Mouse (Mus musculus): ENCODE results near the gene Sphk1.
A peak's percentile ranks its signal among the peaks of the same experiment; 100 is the strongest.
"Not testable (repeated sequence)": the region's sequence is repeated elsewhere in the genome, so short reads cannot be mapped to it uniquely, and the experiment has no call there.

The Sphk1 gene

DNA sequence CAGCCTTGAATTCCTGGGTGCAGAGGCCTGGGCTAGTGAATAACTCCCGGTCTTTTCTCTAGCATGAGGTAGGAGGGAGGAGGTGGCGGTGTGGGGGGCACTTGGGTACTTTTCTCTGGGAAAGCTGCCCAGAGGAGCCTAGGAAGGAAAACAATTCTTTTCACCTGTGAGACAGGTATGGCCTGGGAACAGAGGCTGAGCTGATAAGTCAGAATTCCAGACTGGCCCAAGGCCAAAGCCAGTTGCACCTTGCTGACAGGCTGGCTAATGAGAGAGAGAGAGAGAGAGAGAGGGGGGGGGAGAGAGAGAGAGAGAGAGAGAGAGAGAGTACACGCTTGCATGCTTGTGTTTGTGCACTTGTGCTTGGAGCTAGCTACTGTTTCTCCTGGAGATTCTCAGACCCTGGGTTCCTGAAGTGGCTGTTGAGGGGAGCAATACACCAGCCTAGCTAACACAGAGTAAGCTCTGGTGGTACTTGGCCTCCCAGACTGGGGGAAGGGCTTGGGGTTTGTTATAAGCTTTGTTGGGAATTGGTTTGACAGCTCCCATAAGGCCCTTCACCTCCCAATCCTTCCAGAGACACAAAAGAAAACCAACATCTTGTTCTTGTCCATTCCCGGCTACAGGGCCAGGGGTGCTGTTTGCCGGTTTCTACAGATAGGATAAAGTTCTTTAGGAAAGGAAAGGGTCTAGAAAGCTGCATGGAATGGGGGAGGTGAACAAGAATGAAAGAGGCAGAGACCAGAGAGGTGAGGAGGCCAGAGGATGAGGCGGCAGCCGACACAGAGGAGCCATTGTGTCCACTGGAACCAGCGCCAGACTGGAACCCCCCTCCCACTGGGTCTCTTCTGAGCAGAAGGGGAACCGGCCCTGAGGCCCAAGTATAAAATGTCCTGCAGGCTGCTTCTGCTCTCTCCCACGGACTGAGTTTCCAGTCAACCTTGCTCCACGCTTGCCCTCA, at the start of gene Sphk1:
Sphk1 (plus strand) TSS at position 739 of the 961 bp plus-strand sequence.
- no peak for DNase-seq (ENCODE audit: low spot score)

DNA sequence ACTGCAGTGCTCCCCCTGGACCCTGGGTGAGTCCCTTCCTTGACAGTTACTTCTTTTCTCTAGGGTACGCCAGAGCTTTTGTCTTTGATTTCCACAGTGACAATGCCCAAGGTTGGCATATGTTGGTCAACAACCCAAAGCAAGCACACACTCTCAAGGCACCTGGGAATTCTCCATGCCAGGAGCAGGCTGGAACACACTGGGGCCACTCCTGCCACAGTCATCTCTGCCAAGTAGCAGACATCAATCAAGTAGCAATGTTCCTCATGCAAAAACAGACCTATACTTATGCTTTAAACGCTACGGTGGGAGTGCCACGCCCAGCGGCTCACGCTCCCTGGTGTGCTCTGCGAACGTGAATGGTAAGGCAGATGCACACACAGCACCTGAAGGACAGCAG, 49.8 kb upstream of the Sphk1 start:
- no peak for DNase-seq (ENCODE audit: low spot score)

DNA sequence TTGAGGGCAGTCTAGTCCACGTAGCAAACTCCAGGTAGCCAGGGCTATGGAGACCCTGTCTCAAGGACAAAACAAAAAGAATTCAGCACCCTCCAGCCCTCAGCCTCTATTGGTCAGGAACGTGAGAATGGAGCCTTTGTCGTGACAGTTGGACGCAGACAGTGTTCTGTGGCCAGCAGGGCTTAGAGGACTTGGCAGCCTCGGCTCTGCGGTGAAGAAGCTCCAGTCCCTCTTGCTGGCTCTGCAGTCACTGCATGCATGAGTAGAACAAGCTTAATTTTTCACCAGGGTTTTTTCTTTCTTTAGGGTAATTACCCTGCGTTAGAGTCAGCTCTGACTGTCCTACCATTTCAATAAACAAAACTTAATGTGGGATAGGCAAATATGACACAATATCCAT, 48.9 kb upstream of the Sphk1 start:
- no peak for DNase-seq (ENCODE audit: low spot score)

DNA sequence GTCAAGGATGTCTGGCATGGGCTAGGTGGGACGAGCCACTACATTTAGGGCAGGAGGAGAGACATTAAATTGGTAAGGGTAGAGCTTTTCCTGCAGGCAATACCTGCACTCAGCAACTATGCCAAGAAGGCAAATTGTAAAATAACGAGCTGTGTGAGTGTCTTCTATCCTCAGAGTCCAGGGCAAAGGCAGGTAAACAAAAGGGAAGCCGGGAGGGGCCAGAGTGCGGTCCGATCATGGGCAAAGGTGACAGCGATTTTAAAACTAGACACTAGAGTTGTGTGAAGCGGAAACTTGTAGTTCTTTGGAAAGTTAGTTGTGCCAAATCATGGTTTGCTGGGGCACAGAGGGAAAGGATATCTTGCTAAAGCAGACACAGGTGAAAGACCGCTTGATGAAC, 46.5 kb upstream of the Sphk1 start:
- no peak for DNase-seq (ENCODE audit: low spot score)

DNA sequence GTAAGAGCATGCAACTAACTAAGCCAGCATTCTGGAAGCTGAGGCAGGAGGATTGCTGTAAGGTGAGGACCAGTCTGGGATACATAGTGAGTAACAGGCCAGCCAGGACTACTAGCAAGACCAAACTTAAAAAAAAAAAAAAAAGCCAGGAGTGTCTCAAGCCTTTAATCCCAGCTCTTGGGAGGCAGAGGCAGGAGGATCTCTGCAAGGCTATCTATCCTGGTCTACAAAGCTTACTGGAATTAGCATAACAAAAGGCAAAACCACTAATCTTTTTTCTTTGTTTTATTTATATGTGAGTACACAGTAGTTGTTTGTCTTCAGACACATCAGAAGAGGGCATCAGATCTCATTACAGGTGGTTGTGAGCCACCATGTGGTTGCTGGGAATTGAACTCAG, 42.5 kb upstream of the Sphk1 start:
- no peak for DNase-seq (ENCODE audit: low spot score)

DNA sequence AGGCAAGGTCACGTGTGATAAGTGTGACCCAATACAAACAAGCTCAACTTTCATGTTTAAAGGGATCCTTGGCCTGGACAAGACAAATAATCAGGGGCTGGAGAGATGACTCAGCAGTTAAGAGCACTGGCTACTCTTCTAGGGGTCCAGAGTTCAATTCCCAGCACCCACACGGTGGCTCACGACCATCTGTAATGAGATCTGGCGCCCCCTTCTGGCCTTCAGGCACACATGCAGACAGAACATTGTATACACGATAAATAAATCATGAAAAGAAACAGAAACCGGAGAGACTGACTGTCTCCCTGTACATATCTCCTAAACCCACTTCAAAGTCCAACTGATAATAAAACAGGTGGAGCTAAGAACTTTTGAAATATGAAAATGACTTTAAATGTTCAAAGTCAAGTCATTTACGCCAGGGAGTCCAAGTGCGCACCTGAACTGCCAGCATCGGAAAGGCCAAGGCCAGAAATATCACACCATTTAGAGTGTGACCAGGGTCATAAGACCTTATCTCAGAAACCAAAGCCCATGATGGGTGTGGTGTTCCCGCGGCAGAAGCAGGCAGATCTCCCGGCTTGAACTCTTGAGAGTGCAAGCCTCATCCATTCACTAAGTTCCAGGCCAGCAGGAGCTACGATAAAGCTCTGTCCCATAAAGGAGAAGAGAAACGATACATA, 41.9 kb upstream of the Sphk1 start:
- no peak for DNase-seq (ENCODE audit: low spot score)

DNA sequence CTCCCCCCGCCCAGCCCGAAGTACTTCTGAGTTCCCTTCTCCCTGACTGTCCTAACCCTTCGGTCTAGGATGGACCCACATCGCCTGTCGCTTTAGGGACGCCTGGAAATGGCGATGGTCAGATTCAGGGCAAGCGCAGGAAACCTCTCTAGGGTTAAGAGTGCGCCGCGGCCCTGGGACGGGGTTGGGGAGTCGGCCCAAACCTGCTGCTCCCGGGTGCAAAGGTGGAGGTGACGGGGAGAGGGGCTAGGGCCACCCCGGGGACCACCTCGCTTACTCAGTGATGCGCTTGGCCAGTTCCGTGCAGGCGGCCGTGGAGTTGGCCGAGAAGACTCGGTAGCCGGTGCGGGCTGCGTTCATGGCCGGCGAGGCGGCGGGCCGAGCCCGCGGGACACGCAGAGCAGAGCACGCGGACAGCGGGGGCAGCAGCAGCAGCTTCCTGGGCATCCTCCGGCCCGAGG, 40.9 kb upstream of the Sphk1 start:
- no peak for DNase-seq (ENCODE audit: low spot score)

DNA sequence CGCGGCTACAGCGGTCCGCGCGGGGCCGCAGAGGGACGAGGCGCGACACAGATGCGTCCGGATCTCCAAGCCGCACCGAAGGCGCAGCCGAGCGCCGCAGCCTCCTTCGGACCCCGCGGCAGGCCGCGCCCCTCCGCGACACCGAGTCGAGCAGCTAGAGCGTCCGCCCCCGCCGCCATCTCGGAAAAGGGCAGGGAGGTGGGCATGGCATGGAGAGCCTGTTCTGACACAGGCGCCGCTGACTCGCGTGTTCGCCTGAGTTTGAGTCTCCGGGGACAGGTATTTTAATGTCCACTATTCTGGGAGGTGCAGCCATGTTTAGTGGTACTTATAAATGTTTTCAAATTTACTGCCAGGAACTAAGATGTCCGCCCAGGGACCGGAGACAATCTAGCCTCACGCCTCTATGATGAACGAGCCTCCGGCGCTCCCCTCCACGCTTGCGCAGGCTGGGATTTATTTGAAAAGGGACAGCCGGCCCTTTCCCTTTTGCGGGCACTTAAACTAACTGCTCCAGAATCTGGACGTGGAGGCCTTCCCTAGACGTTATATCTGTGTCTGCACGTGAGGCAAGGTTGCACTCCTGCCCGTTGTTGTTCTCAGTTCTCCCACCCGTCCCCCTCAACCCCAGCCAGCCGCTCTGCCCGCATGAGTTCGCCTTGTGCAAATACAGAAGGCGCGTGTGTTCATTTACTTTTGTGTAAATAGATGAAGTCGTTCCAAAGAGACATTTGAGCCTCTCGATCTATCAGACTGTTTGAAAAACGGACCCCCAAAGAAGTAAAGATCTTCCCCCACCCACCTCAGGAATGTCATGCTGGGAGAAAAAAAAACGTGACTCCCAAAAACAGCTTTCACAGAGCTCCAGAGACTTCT, 40.3 kb upstream of the Sphk1 start:
- peak; percentile 92 for DNase-seq (ENCODE audit: low spot score)

DNA sequence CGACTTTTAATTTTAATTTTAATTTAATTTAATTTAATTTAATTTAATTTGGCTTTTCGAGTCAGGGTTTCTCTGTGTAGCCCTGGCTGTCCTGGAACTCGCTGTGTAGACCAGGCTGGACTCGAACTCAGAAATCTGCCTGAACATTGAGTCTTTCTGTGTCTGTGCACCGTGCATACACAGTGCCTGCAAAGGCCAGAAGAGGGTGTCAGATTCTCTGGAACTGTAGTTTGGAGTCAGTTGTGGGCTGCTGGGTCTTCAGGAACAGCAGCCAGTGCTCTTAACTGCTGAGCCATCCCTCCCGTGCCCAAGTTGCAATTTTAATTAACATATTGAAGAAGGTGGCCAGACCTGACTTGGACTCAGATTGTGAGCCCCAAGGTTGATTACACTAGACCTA, 39.4 kb upstream of the Sphk1 start:
- no peak for DNase-seq (ENCODE audit: low spot score)

DNA sequence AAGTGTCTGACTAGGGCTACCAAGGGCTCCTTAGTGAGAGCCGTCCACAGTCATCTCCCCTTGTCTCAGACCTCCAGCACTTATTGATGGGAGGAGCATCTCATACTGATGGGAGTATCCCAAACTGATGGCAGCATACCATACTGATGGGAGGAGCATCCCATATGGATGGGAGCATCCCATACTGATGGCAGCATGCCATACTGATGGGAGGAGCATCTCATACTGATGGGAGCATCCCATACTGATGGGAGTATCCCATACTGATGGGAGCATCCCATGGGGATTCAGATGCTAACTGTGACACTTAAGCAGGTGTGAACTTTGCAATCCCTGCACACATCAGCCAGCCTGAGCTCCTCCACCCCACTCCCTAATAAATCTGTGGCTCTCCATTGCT, 38.2 kb upstream of the Sphk1 start:
- not testable (repeated sequence) for DNase-seq (ENCODE audit: low spot score)

DNA sequence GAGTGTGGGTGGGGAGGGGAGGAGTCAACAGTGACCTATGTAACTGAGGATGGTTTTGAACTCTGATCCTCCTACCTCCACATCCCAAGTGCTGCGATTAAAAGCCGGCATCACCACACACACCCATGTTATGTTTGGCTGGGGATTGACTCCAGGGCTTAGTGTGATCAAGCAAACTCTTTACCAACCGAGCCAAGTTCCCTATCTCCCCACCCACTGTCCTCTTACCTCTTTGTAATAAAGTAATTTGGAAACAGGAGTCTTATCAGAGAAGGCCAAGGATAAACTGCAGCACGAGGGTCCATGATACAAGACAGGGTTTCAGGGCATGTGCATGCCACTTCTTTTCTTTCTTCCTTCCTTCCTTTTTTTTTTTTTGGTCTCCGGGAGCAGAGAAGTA, 37.5 kb upstream of the Sphk1 start:
- no peak for DNase-seq (ENCODE audit: low spot score)

DNA sequence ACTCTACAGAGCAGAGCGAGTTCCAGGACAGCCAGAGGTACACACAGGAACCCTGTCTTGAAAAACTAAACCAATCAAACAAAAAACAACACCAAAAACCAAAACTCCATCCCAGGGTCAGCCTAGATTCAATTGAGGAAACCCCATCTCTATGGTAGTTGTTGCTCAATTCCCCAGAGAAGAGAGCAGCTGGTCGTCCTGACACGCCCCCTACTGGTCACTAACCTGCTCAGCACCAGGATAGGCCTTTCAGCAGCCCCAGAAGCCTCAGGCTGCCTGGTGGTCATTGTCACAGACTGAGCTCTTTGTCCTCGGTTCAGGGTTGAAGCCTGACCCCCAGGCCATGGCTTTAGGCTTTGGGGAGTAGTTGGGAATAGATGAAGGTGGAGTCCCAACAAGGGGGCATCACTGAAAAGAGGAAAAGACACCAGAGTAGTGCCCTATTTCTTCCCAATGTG, 36.9 kb upstream of the Sphk1 start, which contains the start of gene Prpsap1:
Prpsap1 (minus strand) TSS at position 408 of the 458 bp plus-strand sequence.
- peak; percentile 53 for DNase-seq (ENCODE audit: low spot score)

DNA sequence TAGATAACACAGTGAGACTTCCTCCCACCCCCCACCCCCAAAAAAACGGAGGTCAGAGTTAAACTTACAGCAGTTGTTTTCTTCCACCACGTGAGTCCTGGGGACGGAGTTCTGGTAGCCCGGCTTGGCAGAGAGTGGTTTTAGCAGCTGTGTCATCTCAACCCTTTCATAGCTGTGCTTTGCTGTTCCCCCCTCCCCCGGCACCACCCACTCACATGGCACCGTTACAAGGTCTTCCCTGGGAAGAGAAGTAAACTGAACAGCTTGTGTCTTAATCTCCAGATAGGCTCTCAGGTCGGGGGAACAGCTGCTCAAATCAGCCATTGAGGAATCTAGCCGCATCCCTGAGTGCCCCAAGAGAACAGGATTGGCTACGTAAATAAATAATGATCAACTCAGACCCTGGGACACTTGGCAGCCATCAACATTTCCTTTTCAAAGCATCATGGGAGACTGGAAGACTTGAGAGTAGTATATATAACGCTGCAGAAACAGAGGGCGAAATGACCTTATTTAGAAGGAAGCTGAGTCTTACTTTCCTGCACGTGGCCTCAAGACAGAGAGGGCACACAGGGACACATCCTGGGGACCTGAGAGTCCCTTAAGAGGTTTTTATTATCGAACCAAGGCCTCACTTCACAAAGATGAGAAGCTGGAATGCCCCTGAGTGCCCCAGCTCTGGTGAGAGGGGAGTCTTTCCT, 36.1 kb upstream of the Sphk1 start:
- peak; percentile 84 for DNase-seq (ENCODE audit: low spot score)

DNA sequence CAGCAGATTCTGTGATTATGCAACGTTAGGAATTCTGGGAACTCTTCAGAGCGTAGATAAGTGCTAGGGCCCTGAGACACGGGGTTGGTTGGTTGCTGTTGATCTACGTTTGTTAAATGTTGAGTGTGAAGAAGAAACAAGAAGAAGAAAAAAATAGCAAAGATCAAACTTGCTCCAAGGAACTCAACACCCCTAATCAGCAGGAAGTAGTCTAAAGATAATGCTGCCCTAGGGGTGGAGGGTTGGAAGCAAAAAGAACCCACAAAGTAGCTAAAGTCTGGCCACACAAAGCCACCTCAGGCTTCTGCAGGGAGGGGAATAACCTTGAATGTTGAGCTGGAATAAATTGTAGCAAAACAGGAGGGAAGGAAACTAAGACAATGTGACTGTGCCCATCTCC, 33.4 kb upstream of the Sphk1 start:
- no peak for DNase-seq (ENCODE audit: low spot score)

DNA sequence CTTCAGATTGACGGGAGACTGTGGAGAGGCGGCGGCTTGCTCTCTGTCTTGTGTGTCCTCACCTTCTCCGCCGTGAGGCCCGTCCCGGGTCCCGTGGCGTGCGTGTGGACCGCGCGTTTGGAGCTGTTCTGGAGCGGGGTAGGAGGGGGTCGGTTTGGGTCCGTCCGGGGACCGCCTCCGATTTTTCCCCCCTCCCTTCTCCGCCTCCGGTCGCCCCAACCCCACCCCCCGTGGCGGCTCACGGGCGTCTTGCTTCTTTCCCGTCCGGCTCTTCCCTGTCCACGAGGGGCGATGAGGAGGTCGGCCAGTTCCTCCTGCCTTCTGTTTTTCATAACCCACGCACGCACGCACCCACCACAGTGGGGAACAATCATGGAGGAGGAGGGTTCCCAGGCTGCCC, 32.1 kb upstream of the Sphk1 start:
- no peak for DNase-seq (ENCODE audit: low spot score)

DNA sequence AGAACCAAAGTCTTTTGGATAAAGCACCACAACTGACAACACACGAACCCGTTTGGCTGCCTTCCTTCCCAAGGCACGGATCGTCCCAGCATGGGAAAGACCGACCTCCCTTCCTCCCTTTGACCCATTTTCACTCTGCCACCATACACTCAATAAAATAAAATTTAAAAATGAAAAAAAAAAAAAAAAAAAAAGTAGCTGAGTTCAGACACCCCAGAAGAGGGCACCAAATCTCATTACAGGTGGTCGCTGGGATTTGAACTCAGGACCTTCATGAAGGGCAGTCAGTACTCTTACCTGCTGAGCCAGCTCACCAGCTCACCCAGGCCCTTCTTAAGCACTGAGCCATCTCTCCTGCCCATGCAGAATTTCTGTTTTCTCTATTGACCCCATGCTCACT, 31.7 kb upstream of the Sphk1 start:
- no peak for DNase-seq (ENCODE audit: low spot score)

DNA sequence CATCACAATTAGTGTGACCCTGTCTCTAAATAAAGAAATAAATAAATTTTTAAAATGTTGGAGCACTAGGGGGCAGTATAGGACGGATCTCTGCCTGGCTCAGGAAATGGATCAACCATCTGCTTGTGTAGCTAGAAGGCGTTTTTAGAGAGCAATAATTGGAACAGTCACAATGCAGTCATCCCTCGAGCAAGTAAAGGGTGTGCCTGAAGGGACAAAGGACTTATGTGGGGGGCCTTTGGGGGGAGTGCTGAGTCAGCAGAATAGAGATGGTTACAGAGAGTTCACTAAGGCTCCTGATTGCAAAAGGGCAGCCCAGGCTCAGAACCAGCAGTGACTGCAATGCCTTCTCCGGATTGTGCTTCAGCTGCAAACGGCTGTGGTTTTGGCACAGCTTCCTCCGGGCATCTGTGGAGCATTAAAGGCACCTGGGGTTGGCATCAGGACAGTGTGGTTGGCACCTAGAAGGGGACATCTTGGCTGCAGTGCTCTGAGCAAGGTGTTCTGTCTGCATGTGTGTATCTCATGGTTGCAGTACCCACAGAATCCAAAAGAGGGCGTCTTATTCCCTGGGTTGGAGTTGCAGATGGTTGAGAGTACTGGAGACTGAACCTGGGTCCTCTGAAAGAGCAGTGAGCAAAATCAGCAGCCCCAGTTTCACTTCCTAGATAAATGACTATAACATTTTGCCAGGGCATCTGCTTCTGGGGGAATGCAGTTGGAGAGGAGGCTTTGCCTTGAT, 29.5 kb upstream of the Sphk1 start:
- DNase-seq (ENCODE audit: low spot score): no peak

DNA sequence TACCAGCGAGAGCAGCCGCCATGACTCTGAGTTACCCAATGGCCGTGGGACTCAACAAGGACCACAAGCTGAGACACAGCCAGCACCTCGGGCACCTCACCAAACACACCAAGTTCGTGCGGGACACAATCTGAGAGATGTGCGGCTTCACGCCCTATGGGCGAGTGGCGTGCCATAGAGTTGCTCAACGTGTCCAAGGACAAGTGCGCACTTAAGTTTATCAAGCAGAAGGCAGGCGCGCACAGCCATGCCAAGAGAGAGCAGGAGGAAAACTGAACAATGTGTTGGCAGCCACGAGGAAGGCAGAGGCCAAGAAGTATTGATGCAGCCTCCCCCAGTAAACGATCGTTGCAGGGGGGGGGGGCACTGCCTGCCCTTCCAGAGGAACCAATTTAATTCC, 26.2 kb upstream of the Sphk1 start:
- no peak for DNase-seq (ENCODE audit: low spot score)

DNA sequence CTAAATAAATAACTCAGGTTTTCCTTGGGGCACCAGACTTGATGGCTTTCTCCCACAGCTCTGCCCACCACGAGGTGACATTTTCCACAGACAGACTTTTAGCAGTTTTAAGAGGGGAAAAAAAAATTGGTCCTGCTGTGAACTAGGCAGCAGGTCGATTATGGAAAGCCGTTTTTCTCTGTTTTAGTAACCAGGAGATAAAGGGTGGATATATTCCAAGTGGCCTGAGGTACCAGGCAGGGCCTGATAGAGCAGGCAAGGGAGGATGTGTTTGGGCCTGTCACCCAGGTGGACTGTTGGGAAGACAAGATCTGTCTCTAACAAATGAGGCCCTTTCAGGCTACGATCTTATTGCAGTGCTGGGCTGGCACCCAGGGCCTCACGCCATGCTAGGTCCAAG, 25.2 kb upstream of the Sphk1 start:
- no peak for DNase-seq (ENCODE audit: low spot score)

DNA sequence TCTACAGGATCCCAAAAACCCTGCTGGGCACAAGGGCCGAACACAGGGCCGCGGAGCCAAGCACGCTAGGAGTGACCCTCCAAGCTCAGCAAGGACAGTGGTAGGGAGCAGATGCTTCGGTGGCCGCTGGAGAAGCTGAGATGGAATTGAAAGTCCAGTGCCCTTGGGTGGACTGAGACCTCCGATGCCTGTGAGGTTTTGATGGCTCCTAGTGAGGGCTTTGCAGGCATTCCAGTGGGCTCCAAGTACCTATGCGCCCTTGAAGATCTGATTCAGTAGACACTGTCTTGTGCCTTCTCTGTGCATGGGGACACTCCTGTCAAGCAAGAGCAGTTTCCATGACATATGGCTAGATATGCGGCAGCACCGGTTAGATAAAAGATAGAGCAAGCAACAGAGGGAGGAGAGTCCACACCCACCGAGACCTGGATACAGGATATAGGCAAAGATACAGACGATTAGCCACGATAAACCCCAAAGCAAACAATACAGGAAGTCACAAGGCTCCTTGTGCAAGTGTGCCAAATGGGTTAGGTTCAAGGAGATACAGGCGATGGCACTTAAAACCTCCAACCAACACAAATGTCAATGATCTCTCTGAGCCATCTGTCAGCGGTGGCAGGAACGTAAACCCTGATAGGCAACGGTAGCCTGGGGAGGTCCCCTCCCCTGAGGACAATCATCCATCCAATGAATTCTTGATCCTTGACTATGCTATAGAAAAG, 24.4 kb upstream of the Sphk1 start:
- DNase-seq (ENCODE audit: low spot score): no peak
